Mouse (Mus musculus) ES-E14 (cell line): ENCODE measurements at regions not wholly inside any gene's neighbourhood (a gene's known extent, or its start where the extent isn't known, plus 50 kb on each side); places are given as distances from the start of the nearest gene placed in this dataset.

Experiments
- HCFC1 ChIP-seq: IDR thresholded peaks from 2 replicates; pipeline ENCODE4 v1.6.1; 2012; ENCODE audit warnings: low read length, inconsistent platforms, borderline replicate concordance; ENCODE audit not compliant: insufficient read depth
- MAFK ChIP-seq: IDR thresholded peaks from 2 replicates; pipeline ENCODE4 v1.6.1; 2014; ENCODE audit warnings: mild to moderate bottlenecking, low read depth, low read length, inconsistent platforms; ENCODE audit not compliant: insufficient read depth
- ZC3H11A ChIP-seq: IDR thresholded peaks from 2 replicates; pipeline ENCODE4 v1.6.1; 2012; ENCODE audit warnings: low read depth, mild to moderate bottlenecking, inconsistent platforms, low read length, borderline replicate concordance
- ZNF384 ChIP-seq: IDR thresholded peaks from 2 replicates; pipeline ENCODE4 v1.6.1; 2012; ENCODE audit warnings: low read depth, low read length, inconsistent platforms

- TF ChIP-seq HCFC1 (no peak), ZC3H11A (no peak), MAFK (no peak), ZNF384 (no peak)
Observed at GRCm38 (mm10) chr12:33717053-33717452, 211.2 kb upstream of the Ferd3l start.
